Mouse (Mus musculus) T-helper 2 cell (primary cell): ENCODE results near the gene Agfg1.

Source experiments
- in situ Hi-C: fragments of 300-600 bp; cut with MboI, MseI; formaldehyde crosslinking; loops from one replicate; pipeline ENCODE4 v1.15.1; 2025; ENCODE audit warnings: high pct_unique_total_duplicates

The Agfg1 gene

GRCm38 (mm10) chr1:82824147-82824546, 15.1 kb upstream of the Agfg1 start:
- in situ Hi-C loops = no loop called here

GRCm38 (mm10) chr1:82825256-82825655, 14.0 kb upstream of the Agfg1 start:
- in situ Hi-C loops = no loop called here

DNA sequence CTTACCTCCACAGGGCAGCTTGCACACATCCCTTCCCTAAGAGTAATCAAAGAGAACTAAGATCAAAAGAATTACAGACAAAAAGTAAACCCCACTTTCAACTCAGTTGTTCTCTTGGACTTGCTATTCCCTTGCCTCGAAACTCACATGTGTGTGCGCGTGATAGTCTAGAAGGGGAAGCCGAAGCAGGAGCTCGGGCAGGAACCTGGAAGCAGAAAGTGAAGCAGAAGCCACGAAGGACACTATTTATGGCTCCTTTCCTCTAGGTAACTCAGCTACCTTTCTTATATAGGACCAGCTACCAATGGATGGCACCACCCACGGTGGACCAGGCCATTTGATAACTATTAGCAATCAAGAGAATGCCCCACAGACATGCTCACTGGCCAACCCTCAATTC, 13.5 kb upstream of the Agfg1 start:
- in situ Hi-C loops = no loop called here

DNA sequence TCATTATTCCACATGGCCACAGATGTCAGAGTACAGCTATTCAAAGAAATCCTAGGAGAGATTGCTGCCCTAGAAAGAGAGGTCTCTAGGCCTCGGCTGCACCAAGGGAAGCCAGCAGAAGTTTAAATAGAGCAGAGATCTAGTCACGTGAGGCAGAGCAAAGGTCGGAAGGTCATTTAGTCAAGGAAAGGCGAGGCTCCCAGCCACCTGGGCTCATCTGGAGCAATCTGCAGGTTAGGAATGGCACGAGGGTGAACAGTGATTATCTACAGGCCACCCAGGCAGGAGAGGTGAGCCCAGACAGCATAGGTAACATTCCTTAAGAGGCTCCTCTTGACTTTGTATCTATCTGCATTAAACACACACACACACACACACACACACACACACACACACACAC, 12.4 kb upstream of the Agfg1 start:
- in situ Hi-C loops = no loop called here

- in situ Hi-C loops = no loop called here
Measured at GRCm38 (mm10) chr1:82830771-82831170, 8.5 kb upstream of the Agfg1 start.

DNA sequence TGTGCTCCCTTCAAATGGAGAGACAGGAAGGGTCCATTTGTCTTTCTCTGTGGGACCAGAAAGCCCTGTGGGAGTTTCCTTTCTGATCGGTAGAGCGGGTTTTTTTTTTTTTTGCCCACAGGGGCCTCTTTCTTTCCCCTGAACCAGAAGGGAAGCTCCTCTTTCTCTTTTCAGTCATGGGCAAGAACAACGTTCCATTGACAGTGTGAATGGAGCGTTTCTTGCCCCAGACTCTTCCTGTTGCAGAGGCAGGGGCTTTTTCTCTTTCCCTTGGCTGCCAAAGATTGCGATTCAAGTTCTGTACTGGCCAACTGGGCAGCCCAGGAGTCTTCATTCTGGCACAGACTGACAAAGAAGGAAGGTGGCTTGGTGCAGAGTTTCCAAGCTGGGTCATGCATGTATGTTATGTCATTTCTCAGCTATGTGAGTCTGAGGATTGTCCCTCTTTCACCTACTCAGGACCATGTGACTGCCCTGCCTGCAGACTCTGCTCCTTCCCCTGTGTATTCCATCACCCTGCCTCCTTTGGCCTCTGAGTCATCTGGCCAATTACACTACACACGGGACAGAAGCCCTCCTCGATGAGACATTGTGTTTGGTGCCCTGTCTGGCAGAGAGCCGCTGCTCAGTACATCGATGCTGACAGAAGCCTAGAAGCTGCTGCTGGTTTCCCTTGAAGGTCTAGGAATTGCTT, 7.6 kb upstream of the Agfg1 start:
- in situ Hi-C loops = no loop called here

GRCm38 (mm10) chr1:82832495-82833021, 6.7 kb upstream of the Agfg1 start:
- in situ Hi-C loops = no loop called here

GRCm38 (mm10) chr1:82833501-82833900, 5.8 kb upstream of the Agfg1 start:
- in situ Hi-C loops = no loop called here

DNA sequence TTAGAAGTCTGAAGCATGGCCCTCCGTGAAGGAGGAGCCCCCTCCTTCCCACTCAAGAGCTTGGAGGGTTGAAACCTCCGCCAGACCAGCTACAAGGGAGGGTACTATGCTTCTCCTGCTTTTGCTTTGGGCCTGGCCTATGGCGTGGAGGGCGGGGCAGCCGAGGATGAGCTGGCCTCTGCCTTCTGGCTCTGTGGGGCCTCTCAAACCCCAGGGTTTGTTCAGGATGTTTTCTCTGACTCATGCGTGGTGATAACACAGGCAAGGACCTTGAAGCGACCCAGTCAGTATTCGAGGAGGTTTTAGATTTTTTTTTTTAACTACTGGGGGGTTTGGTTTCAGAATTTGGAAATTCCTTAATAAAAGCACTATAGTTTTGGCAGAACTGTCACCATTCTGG, 4.7 kb upstream of the Agfg1 start:
- in situ Hi-C loops = no loop called here

- in situ Hi-C loops = no loop called here
Measured at GRCm38 (mm10) chr1:82836342-82837217, 2.7 kb upstream of the Agfg1 start.

- in situ Hi-C loops = no loop called here
Measured at GRCm38 (mm10) chr1:82837579-82837978, 1.7 kb upstream of the Agfg1 start.

DNA sequence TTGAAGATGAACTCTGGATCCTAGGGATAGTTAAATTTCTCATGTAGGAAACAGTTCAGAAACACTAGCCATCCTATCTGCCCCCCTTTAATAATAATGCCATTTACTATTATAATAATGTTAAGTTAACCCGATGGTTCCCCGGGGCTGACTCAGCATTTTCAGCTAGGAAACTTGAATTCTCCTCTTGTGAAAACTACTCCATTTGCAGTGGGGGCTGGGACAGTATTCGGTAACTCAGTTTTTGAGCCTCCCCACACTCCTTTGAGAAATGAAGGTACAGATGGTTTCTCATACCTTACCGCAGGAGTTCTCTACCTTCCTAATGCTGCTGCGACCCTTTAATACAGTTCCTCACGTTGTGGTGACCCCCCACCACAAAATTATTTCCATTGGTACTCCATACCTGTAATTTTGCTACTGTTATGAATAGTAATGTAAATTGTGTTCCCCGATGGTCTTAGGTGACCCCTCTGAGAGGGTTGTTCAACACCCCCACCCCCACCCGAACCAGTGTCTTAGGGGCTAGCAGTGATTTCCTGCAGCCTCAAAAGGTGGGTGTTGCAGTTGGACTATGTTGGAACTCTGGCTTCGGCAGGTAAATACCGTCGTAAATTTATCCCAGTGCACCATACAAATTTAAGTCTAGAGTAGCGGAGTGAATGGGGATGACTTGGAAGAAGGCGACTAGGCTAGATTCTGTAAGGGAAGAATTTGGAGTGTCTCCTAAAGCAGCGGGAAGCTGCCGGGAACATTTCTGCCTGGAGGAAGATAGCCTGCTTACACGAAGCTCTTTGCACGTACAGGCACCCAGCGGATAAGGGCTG, 601 bp upstream of the Agfg1 start:
- in situ Hi-C loops = no loop called here

GRCm38 (mm10) chr1:82839614-82840421, 535 bp downstream of the Agfg1 start:
- in situ Hi-C loops = loop anchor here (5.0 kb wide), 1 partner anchor 37 kb away; no protein-coding TSS in a partner anchor

- in situ Hi-C loops = no loop called here
Measured at GRCm38 (mm10) chr1:82855729-82856128, 16.4 kb downstream of the Agfg1 start.

DNA sequence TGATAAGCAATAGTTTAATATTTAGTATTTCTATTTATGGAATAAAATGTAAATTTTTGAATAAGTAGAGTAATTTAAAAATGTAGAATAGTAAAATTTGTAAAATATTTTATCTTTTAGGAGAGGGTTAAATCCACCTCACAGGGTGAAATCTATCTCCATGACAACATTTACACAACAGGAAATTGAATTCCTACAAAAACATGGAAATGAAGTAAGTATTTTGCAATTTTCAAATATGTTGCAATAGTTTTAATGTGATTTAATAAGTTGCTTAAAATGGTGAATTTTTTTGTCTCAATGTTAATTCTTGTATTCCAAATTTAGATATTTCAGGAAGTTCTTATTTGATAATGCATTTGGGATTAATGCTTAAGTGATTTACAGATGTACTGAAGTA, 19.0 kb downstream of the Agfg1 start:
- in situ Hi-C loops = no loop called here

- in situ Hi-C loops = loop anchor here (10.0 kb wide), 1 partner anchor 124 kb away; no protein-coding TSS in a partner anchor
Measured at GRCm38 (mm10) chr1:82860391-82860790, 21.1 kb downstream of the Agfg1 start.

DNA sequence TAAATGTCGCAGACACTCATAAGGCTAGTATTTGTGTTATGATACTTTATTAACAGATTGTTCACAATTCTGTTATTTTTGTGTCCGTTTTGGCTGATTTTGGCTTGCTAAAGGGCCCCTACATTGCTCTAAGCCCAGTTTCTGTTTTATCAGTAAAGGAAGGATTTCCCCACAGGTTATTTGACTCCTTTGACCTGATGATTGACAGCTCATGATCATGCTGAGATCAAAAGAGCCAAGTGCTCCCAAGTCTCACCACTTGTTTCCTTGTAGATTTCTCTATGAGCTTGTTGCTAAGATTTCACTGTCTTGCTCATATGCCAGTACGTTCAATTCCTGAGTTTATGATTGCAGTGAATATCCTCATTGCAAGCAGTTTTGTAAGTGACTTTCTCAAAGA, 30.9 kb downstream of the Agfg1 start:
- in situ Hi-C loops = no loop called here

DNA sequence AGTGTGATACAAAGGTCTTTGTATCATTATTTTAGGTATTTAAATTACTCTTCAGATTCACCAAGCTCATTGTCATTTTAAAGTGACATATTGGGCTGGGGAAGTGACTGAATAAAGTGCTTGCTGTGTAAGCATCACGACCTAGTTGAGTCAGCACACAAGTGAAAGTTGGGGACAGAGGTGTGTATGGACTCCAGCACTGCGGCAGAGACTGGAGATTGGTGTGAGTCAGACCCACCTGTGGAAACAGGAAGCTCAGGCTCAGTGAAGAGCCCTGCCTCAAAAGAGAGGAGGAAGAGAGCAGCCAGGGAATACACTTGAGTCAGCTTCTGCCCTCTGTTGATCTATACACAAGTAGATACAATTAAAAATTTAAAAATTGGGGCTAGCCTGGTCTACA, 39.9 kb downstream of the Agfg1 start:
- in situ Hi-C loops = loop anchor here (5.0 kb wide), 1 partner anchor 37 kb away; no protein-coding TSS in a partner anchor

- in situ Hi-C loops = no loop called here
Measured at GRCm38 (mm10) chr1:82880196-82880595, 40.9 kb downstream of the Agfg1 start.

DNA sequence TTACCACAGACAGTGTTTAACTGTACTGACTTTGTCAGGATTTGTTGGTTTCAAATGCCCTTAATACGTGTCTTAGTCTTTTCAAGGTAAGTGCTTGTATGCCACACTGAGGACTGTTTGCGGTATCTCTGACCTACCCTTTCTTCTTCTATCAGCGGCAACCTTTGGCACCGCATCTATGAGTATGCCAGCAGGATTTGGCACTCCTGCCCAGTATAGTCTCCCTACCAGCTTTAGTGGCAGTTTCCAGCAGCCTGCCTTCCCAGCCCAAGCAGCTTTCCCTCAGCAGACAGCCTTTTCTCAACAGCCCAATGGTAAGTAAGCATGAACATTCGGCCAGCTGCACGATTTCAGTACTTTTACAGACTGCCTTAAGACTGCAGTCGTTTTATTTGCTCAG, 54.0 kb downstream of the Agfg1 start:
- in situ Hi-C loops = no loop called here

- in situ Hi-C loops = no loop called here
Measured at GRCm38 (mm10) chr1:82900567-82900966, 61.3 kb downstream of the Agfg1 start.
